Mouse (Mus musculus) myocyte (in vitro differentiated cells): ENCODE measurements at regions not wholly inside any gene's neighbourhood (a gene's known extent, or its start where the extent isn't known, plus 50 kb on each side); places are given as distances from the start of the nearest gene placed in this dataset.

Experiments used
- CEBPB ChIP-seq: IDR thresholded peaks from 2 replicates; pipeline ENCODE4 v1.6.1; 2011; ENCODE audit warnings: mild to moderate bottlenecking, moderate library complexity; ENCODE audit not compliant: poor library complexity, insufficient read depth, severe bottlenecking
- E2F4 ChIP-seq: IDR thresholded peaks from one replicate; pipeline ENCODE4 v1.6.1; 2011; ENCODE audit warnings: mild to moderate bottlenecking, control low read depth, moderate library complexity; ENCODE audit not compliant: insufficient read depth
- MAX ChIP-seq: IDR thresholded peaks from one replicate; pipeline ENCODE4 v1.6.1; 2011; ENCODE audit warnings: low read depth, mild to moderate bottlenecking, control low read depth
- MYOD1 ChIP-seq, 3 experiments: IDR thresholded peaks; one replicate each; pipeline ENCODE4 v1.6.1; 2011; ENCODE audit warnings: control low read depth in 2 of 3, low read depth in 2 of 3, mild to moderate bottlenecking in 2 of 3, moderate library complexity in 1 of 3; ENCODE audit not compliant: insufficient read length in 2 of 3, control insufficient read depth in 1 of 3
- MYOG ChIP-seq, 3 experiments: IDR thresholded peaks; one replicate each; pipeline ENCODE4 v1.6.1; 2011; ENCODE audit warnings: control low read depth in 2 of 3, low read depth in 2 of 3, mild to moderate bottlenecking in 2 of 3; ENCODE audit not compliant: insufficient read length in 2 of 3, control insufficient read depth in 1 of 3, insufficient read depth in 1 of 3
- POLR2A ChIP-seq: IDR thresholded peaks from one replicate; pipeline ENCODE4 v1.6.1; 2011; ENCODE audit warnings: low read depth, mild to moderate bottlenecking, control low read depth, moderate library complexity; ENCODE audit not compliant: insufficient read length
- POLR2AphosphoS2 ChIP-seq: IDR thresholded peaks from one replicate; pipeline ENCODE4 v1.6.1; 2011; ENCODE audit warnings: low read depth, control low read depth; ENCODE audit not compliant: insufficient read length
- REST ChIP-seq: IDR thresholded peaks from one replicate; pipeline ENCODE4 v1.6.1; 2011; ENCODE audit warnings: mild to moderate bottlenecking, control low read depth, moderate library complexity; ENCODE audit not compliant: insufficient read depth, insufficient read length
- SRF ChIP-seq: IDR thresholded peaks from one replicate; pipeline ENCODE4 v1.6.1; 2011; ENCODE audit warnings: low read depth; ENCODE audit not compliant: control insufficient read depth, insufficient read length
- TCF12 ChIP-seq: IDR thresholded peaks from one replicate; pipeline ENCODE4 v1.6.1; 2011; ENCODE audit warnings: mild to moderate bottlenecking, control low read depth; ENCODE audit not compliant: poor library complexity, insufficient read depth, severe bottlenecking
- TCF3 ChIP-seq: IDR thresholded peaks from one replicate; pipeline ENCODE4 v1.6.1; 2011; ENCODE audit warnings: low read depth, control low read depth; ENCODE audit not compliant: insufficient read length
- USF1 ChIP-seq: IDR thresholded peaks from one replicate; pipeline ENCODE4 v1.6.1; 2011; ENCODE audit warnings: low read depth, mild to moderate bottlenecking, control low read depth, moderate library complexity

DNA sequence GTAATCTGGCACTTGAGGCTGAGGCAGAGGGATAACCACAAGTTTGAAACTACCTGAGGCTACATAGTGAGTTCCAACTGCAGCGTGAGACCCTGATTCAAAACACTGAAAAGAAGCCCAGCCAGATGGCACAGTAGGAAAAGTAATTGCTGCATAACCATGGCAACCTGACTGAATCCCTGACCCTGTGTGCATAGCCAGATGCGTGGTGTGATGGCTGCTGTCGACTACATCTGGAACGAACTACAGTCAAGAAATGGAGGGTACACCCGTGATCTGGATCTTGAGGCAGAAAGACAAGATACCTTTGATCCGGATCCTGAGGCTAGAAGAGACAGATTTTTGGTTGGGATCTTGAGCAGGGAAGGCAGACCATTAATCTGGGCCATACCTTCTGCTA, 153.2 kb upstream of the Pkdcc start:
- TF ChIP-seq TCF12 (no peak), POLR2A (no peak), USF1 (no peak), E2F4 (no peak), POLR2AphosphoS2 (no peak), CEBPB (no peak), MYOG (IDR thresholded peaks at IDR 0.05; ENCODE audit: control insufficient read depth in 1 of 3, insufficient read depth in 1 of 3, insufficient read length in 2 of 3, low read depth in 2 of 3) (no peak), MYOD1 (IDR thresholded peaks at IDR 0.05; ENCODE audit: control insufficient read depth in 1 of 3, insufficient read length in 2 of 3, low read depth in 2 of 3) (no peak), MAX (no peak), TCF3 (no peak), REST (no peak), SRF (no peak)
